Mouse (Mus musculus) stomach, embryonic 14.5 days (tissue): Measurements from ENCODE around the gene Pdss2. TPM values are rescaled to one million over a fixed set of nuclear protein-coding genes. Genes with fewer than 3 reads are reported as not detected.
"Not testable (repeated sequence)": the region's sequence is repeated elsewhere in the genome, so short reads cannot be mapped to it uniquely, and the experiment has no call there.

ENCODE experiments used
- ATAC-seq: fragments of 200-750 bp; cut with Nextera tagmentation; 2 replicates; pipeline ENCODE4 v1.8.0; 2017; ENCODE audit warnings: low read depth, moderate TSS enrichment; ENCODE audit not compliant: insufficient number of reproducible peaks, insufficient read depth, low FRiP score
- H3K27ac ChIP-seq: fragments of 300-500 bp; sonication (generic); 2 replicates; pipeline ENCODE4 v1.5.1; 2014; ENCODE audit warnings: mild to moderate bottlenecking, low read length, moderate library complexity, mixed read lengths
- H3K27me3 ChIP-seq: fragments of 300-500 bp; sonication (generic); 2 replicates; pipeline ENCODE4 v1.6.1; 2014; ENCODE audit warnings: low read length, control low read depth, mixed read lengths; ENCODE audit not compliant: control insufficient read depth, insufficient read depth
- H3K36me3 ChIP-seq: fragments of 300-500 bp; sonication (generic); 2 replicates; pipeline ENCODE4 v1.6.1; 2014; ENCODE audit warnings: mild to moderate bottlenecking, control low read depth, low read length, moderate library complexity, mixed read lengths; ENCODE audit not compliant: control insufficient read depth, insufficient read depth
- H3K4me1 ChIP-seq: fragments of 300-500 bp; sonication (generic); 2 replicates; pipeline ENCODE4 v1.6.1; 2014; ENCODE audit warnings: low read length, control low read depth, mixed read lengths; ENCODE audit not compliant: control insufficient read depth, insufficient read depth
- H3K4me2 ChIP-seq: fragments of 300-500 bp; sonication (generic); replicated peaks from 2 replicates; pipeline ENCODE4 v1.6.1; 2014; ENCODE audit warnings: low read depth, low read length, control low read depth
- H3K4me3 ChIP-seq: fragments of 300-500 bp; sonication (generic); 2 replicates; pipeline ENCODE4 v1.5.1; 2014; ENCODE audit warnings: low read depth, low read length, control low read depth
- H3K9ac ChIP-seq: fragments of 300-500 bp; sonication (generic); replicated peaks from 2 replicates; pipeline ENCODE4 v1.6.1; 2014; ENCODE audit warnings: low read depth, mild to moderate bottlenecking, control low read depth, low read length, moderate library complexity, mixed read lengths
- H3K9me3 ChIP-seq: fragments of 300-500 bp; sonication (generic); 2 replicates; pipeline ENCODE4 v1.6.1; 2016; ENCODE audit warnings: low read depth, low read length, control low read depth; ENCODE audit not compliant: control insufficient read depth
- WGBS: fragments of 180-500 bp; shearing (Covaris S2); extraction: QIAGEN DNeasy Blood & Tissue Kit; methylation state at CpG from one replicate; pipeline ENCODE4 v1.1.7; 2014; 5-methylcytosine and 5-hydroxymethylcytosine counted together
- polyA plus RNA-seq: library from polyadenylated mRNA; unstranded; fragments of >200 nt; fragmentation: Nextera tagmentation; extraction: Ambion mirVana; gene quantifications from 2 replicates; pipeline ENCODE4 v1.2.1, GENCODE M21; 2014

Gene Pdss2
- polyA plus RNA-seq, 1 experiment from 2014 or later: 13.1 TPM

DNA sequence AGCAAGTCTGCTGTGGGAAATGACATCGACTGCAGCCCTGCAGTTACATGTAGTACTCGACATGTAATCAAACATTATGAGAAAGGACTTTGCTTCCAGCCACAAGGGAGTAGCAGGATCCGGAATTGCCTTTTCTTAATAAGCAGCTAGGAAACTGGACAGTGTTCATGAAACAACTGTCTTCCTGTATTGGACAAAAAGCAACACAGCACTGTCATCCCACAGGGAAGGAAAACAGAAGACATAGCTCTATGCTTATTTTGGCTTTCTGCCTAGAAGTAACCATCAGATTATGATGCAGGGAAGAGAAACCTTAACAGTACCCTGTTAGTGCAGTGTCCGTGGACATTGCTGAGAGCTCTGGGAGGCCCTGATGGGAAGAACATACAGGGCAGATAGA lies 31.0 kb downstream of the Pdss2 start:
- Histone ChIP-seq H3K36me3 (no peaks in the 10 kb centered on the region), H3K27me3 (no peaks in the 10 kb centered on the region), H3K4me1 (peaks cover 6% of the 10 kb centered on the region; the same call in 1 of the 2 replicates), H3K27ac (no peak overlapping the region), H3K9me3 (no peaks in the 10 kb centered on the region), H3K4me2 (no peak overlapping the region), H3K4me3 (no peak overlapping the region), H3K9ac (no peak overlapping the region)
- 52% methylated on average over 4 of the region's 4 CpGs for WGBS
- ATAC-seq: no peak

DNA sequence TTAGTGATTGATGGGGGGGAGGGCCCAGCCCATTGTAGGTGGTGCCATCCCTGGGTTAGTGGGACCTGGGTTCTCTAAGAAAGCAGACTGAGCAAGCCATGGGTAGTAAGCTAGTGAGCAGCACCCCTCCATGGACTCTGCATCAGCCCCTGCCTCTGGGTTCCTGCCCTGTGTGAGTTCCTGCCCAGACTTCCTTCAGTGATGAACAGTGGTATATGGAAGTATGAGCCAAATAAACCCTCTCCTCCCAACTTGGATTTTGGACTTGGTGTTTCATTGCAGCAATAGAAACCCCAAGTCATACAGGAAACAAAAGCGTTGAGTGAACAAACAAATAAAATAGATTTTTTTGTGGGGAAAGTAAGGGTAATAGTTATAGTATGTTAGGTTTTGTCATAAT lies 35.7 kb downstream of the Pdss2 start:
- ATAC-seq, H3K27me3 ChIP-seq, H3K4me2 ChIP-seq, H3K36me3 ChIP-seq, H3K9ac ChIP-seq, H3K9me3 ChIP-seq, H3K4me3 ChIP-seq, H3K4me1 ChIP-seq, H3K27ac ChIP-seq: not testable (repeated sequence)
- WGBS: no CpG with 5 or more reads among the region's 1 CpGs

DNA sequence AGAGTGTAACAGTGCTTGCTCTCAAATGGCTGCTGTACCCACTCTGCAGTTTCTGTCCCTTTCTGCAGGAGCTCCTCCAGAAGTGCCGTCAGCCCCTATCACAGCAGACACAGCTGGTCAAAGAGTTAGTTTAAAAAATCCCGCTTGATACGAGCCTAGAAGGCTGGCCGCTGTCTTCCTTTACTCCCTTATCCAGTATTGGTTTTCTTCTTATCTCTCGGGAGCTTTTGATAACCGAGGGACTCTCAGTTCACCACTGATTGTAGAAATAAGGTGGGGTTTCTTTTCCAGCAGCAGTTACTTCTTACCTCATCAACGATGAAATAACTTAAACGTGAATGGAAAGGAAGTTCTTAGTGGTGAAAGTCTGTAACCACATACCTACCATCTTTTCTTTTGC lies 36.2 kb downstream of the Pdss2 start:
- H3K4me2 ChIP-seq, H3K4me3 ChIP-seq, H3K9ac ChIP-seq, H3K27me3 ChIP-seq, H3K36me3 ChIP-seq, H3K9me3 ChIP-seq, ATAC-seq, H3K27ac ChIP-seq, H3K4me1 ChIP-seq: not testable (repeated sequence)
- 63% methylated on average over 8 of the region's 8 CpGs for WGBS

DNA sequence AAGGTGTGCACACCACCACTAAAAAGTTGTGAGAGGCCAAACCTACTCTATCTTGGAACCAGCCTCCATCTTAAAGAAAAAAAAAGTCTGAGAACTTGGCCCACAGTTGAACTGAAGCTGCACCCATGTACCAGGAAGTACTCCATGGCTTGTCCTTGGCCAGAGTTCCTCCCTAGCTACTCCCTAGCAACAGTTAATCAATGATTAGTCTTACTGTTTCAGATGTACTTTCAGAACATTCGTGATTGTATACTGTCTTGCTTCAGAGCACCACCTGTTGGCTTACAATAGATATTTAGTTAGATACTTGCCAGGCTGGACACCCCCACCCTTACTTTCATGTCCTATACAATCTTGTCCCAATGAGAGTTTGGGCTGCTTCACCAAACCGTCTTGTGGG lies 50.0 kb downstream of the Pdss2 start:
- no peak overlapping the region for H3K4me3 ChIP-seq
- H3K4me2 ChIP-seq: no peak overlapping the region
- H3K27me3 ChIP-seq: no peaks in the 10 kb centered on the region
- no peak for ATAC-seq
- H3K9ac ChIP-seq: no peak overlapping the region
- no peak overlapping the region for H3K27ac ChIP-seq
- no peaks in the 10 kb centered on the region for H3K9me3 ChIP-seq
- 86% methylated on average over 2 of the region's 2 CpGs for WGBS
- H3K36me3 ChIP-seq: no peaks in the 10 kb centered on the region
- no peaks in the 10 kb centered on the region for H3K4me1 ChIP-seq

DNA sequence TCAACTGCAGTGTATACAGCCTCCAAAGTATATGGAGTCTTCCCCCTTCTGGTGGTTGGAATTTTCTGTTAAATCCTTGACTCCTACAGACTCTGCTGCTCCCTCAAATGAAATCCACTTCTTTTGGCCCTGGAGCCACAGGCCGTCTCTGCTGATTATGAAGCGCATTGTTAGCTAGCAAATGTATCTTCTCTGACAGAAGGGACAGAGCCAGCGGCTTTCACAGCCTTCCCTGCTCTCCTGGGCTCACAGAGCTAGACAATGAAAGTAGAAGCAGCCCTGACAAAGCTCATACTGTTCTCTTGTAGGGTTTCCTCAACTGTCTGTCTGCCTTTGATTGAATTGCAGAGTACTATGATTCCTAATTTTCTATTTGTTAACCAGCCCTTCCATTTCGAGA lies 51.1 kb downstream of the Pdss2 start:
- Histone ChIP-seq H3K36me3 (no peaks in the 10 kb centered on the region), H3K4me3 (no peak overlapping the region), H3K4me1 (peaks cover 4% of the 10 kb centered on the region), H3K9me3 (no peaks in the 10 kb centered on the region), H3K27me3 (no peaks in the 10 kb centered on the region), H3K4me2 (no peak overlapping the region), H3K9ac (no peak overlapping the region), H3K27ac (no peak overlapping the region)
- no peak for ATAC-seq
- 72% methylated on average over 4 of the region's 4 CpGs for WGBS

DNA sequence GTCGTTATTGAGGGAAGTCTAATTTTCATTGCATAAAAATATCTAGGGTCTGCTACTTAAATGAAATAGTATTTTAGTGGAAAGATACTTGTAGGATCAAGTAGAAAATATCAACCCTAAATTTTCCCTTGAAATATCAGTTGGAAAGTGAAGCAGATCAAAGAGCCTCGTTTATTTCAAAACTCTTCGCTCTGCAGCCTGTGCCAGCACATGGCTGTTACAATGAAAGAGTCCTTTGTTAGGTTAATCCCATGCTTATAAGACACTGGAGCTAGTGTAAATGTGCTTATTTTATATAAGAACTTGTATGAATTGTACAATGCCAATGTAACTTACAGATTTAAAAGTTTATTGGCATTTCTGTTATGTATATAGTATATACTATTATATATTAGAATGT lies 51.8 kb downstream of the Pdss2 start:
- Histone ChIP-seq H3K4me2 (no peak overlapping the region), H3K4me3 (no peak overlapping the region), H3K9ac (no peak overlapping the region), H3K27ac (no peak overlapping the region), H3K27me3 (no peaks in the 10 kb centered on the region), H3K4me1 (peaks cover 11% of the 10 kb centered on the region), H3K9me3 (no peaks in the 10 kb centered on the region), H3K36me3 (no peaks in the 10 kb centered on the region)
- ATAC-seq: no peak
- 65% methylated on average over 3 of the region's 3 CpGs for WGBS

DNA sequence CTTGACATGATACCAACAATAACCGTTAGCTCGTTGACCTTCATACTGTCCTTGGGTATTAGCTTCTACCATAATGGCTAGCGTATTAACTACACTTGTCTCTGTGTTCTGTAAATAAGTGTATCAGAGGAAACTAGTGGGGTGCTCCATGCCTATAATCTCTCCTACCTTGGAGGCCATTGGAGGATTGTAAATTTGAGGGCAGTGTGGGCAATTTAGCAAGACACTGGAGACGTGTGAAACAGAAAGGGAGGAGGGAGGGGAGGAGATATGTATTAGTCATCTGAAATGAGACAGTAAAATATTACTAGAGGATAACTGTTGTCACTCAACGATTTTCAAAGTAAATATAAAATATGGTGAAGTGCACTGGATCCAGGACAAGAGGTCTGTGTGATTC lies 54.2 kb downstream of the Pdss2 start:
- no peak for ATAC-seq
- H3K4me2 ChIP-seq: no peak overlapping the region
- H3K4me3 ChIP-seq: no peak overlapping the region
- no peaks in the 10 kb centered on the region for H3K36me3 ChIP-seq
- H3K27ac ChIP-seq: no peak overlapping the region
- H3K27me3 ChIP-seq: no peaks in the 10 kb centered on the region
- H3K4me1 ChIP-seq: peaks cover 11% of the 10 kb centered on the region
- WGBS: 77% methylated on average over 5 of the region's 5 CpGs
- H3K9me3 ChIP-seq: no peaks in the 10 kb centered on the region
- no peak overlapping the region for H3K9ac ChIP-seq

DNA sequence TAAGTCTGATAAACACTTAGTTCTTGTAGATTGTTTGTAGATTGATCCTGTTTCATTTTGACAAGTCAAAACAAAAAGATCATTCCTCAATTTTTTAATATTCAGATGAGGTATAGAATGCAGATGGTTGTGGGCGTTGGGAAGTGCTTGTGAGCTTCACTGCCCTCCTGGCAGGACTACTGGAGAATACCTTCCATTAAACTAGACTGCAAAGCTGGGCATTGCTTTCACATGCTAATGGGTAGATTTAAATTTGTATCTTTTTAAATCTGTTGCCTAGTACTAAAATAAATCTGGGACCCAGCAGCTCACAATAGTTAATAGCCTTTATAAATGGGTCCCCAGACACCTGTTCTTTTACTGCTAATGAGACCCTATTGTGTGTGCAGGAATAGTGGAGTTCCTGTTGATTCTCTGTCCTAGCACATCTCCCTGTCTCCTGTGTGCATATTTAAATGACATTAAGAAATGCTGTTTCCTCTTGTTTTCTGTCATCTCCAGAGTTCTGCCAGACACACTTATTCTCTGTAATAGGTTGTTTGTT lies 54.9 kb downstream of the Pdss2 start:
- Histone ChIP-seq H3K27me3 (no peaks in the 10 kb centered on the region), H3K4me3 (no peak overlapping the region), H3K9me3 (no peaks in the 10 kb centered on the region), H3K27ac (no peak overlapping the region), H3K4me1 (peaks cover 11% of the 10 kb centered on the region), H3K4me2 (no peak overlapping the region), H3K9ac (no peak overlapping the region), H3K36me3 (no peaks in the 10 kb centered on the region)
- 82% methylated on average over 1 of the region's 1 CpGs for WGBS
- no peak for ATAC-seq
